Mouse (Mus musculus) myocyte (in vitro differentiated cells): ENCODE measurements around the gene Usp5. TPM values are rescaled to one million over a fixed set of nuclear protein-coding genes. Genes with fewer than 3 reads are reported as not detected.
"Not testable (repeated sequence)": the region's sequence is repeated elsewhere in the genome, so short reads cannot be mapped to it uniquely, and the experiment has no call there.

Experiments
- H3K27me3 ChIP-seq: one replicate; pipeline ENCODE4 v1.6.1; 2011; ENCODE audit not compliant: control insufficient read depth, insufficient read depth, insufficient read length
- H3K36me3 ChIP-seq: one replicate; pipeline ENCODE4 v1.6.1; 2011; ENCODE audit not compliant: control insufficient read depth, insufficient read depth
- H3K4me2 ChIP-seq: one replicate; pipeline ENCODE4 v1.6.1; 2011; ENCODE audit warnings: low read depth, control low read depth
- H3K4me3 ChIP-seq: one replicate; pipeline ENCODE4 v1.5.1; 2011; ENCODE audit warnings: mild to moderate bottlenecking, control low read depth, moderate library complexity
- H3K79me2 ChIP-seq: one replicate; pipeline ENCODE4 v1.6.1; 2011; ENCODE audit not compliant: control insufficient read depth, insufficient read depth
- H3ac ChIP-seq: one replicate; pipeline ENCODE4 v1.6.1; 2011; ENCODE audit not compliant: control insufficient read depth, insufficient read length
- CEBPB ChIP-seq: IDR thresholded peaks from 2 replicates; pipeline ENCODE4 v1.6.1; 2011; ENCODE audit warnings: mild to moderate bottlenecking, moderate library complexity; ENCODE audit not compliant: poor library complexity, insufficient read depth, severe bottlenecking
- E2F4 ChIP-seq: IDR thresholded peaks from one replicate; pipeline ENCODE4 v1.6.1; 2011; ENCODE audit warnings: mild to moderate bottlenecking, control low read depth, moderate library complexity; ENCODE audit not compliant: insufficient read depth
- MAX ChIP-seq: IDR thresholded peaks from one replicate; pipeline ENCODE4 v1.6.1; 2011; ENCODE audit warnings: low read depth, mild to moderate bottlenecking, control low read depth
- MYOD1 ChIP-seq, 3 experiments: IDR thresholded peaks; one replicate each; pipeline ENCODE4 v1.6.1; 2011; ENCODE audit warnings: control low read depth in 2 of 3, low read depth in 2 of 3, mild to moderate bottlenecking in 2 of 3, moderate library complexity in 1 of 3; ENCODE audit not compliant: insufficient read length in 2 of 3, control insufficient read depth in 1 of 3
- MYOG ChIP-seq, 3 experiments: IDR thresholded peaks; one replicate each; pipeline ENCODE4 v1.6.1; 2011; ENCODE audit warnings: control low read depth in 2 of 3, low read depth in 2 of 3, mild to moderate bottlenecking in 2 of 3; ENCODE audit not compliant: insufficient read length in 2 of 3, control insufficient read depth in 1 of 3, insufficient read depth in 1 of 3
- POLR2A ChIP-seq: IDR thresholded peaks from one replicate; pipeline ENCODE4 v1.6.1; 2011; ENCODE audit warnings: low read depth, mild to moderate bottlenecking, control low read depth, moderate library complexity; ENCODE audit not compliant: insufficient read length
- POLR2AphosphoS2 ChIP-seq: IDR thresholded peaks from one replicate; pipeline ENCODE4 v1.6.1; 2011; ENCODE audit warnings: low read depth, control low read depth; ENCODE audit not compliant: insufficient read length
- REST ChIP-seq: IDR thresholded peaks from one replicate; pipeline ENCODE4 v1.6.1; 2011; ENCODE audit warnings: mild to moderate bottlenecking, control low read depth, moderate library complexity; ENCODE audit not compliant: insufficient read depth, insufficient read length
- SRF ChIP-seq: IDR thresholded peaks from one replicate; pipeline ENCODE4 v1.6.1; 2011; ENCODE audit warnings: low read depth; ENCODE audit not compliant: control insufficient read depth, insufficient read length
- TCF12 ChIP-seq: IDR thresholded peaks from one replicate; pipeline ENCODE4 v1.6.1; 2011; ENCODE audit warnings: mild to moderate bottlenecking, control low read depth; ENCODE audit not compliant: poor library complexity, insufficient read depth, severe bottlenecking
- TCF3 ChIP-seq: IDR thresholded peaks from one replicate; pipeline ENCODE4 v1.6.1; 2011; ENCODE audit warnings: low read depth, control low read depth; ENCODE audit not compliant: insufficient read length
- USF1 ChIP-seq: IDR thresholded peaks from one replicate; pipeline ENCODE4 v1.6.1; 2011; ENCODE audit warnings: low read depth, mild to moderate bottlenecking, control low read depth, moderate library complexity
- polyA plus RNA-seq: library from polyadenylated mRNA; unstranded; fragments of >200 nt; fragmentation: generic; extraction: Trizol; gene quantifications from one replicate; pipeline ENCODE4 v1.2.1, GENCODE M21; 2012; ENCODE audit warnings: missing spikeins

The Usp5 gene
- polyA plus RNA-seq, 1 experiment, result 123 TPM

- TF ChIP-seq USF1 (no peak), MAX (no peak), MYOD1 (IDR thresholded peaks at IDR 0.05; ENCODE audit: control insufficient read depth in 1 of 3, insufficient read length in 2 of 3, low read depth in 2 of 3) (no peak), TCF12 (no peak), E2F4 (no peak), CEBPB (no peak), MYOG (IDR thresholded peaks at IDR 0.05; ENCODE audit: control insufficient read depth in 1 of 3, insufficient read depth in 1 of 3, insufficient read length in 2 of 3, low read depth in 2 of 3) (no peak), POLR2AphosphoS2 (no peak), SRF (no peak), REST (no peak), TCF3 (no peak), POLR2A (no peak)
- Histone ChIP-seq H3K27me3 (no peaks in the 10 kb centered on the region), H3K4me3 (peak overlapping the region; percentile 9), H3K79me2 (no peaks in the 10 kb centered on the region), H3K36me3 (no peaks in the 10 kb centered on the region), H3ac (no peak overlapping the region), H3K4me2 (peak overlapping the region; percentile 92)
Measured at GRCm38 (mm10) chr6:124804341-124804740, 24.9 kb downstream of the Usp5 start.

- H3K4me3 ChIP-seq, H3K36me3 ChIP-seq, H3ac ChIP-seq, H3K79me2 ChIP-seq, H3K4me2 ChIP-seq, H3K27me3 ChIP-seq: not testable (repeated sequence)
Measured at GRCm38 (mm10) chr6:124803691-124804090, 25.6 kb downstream of the Usp5 start.

- Histone ChIP-seq H3K4me2 (no peak overlapping the region), H3K36me3 (no peaks in the 10 kb centered on the region), H3K27me3 (no peaks in the 10 kb centered on the region), H3K79me2 (no peaks in the 10 kb centered on the region), H3ac (no peak overlapping the region), H3K4me3 (no peak overlapping the region)
- TF ChIP-seq MAX, result no peak
- no peak for TF ChIP-seq MYOD1 (IDR thresholded peaks at IDR 0.05; ENCODE audit: control insufficient read depth in 1 of 3, insufficient read length in 2 of 3, low read depth in 2 of 3)
- TF ChIP-seq POLR2A, result no peak
- no peak for TF ChIP-seq SRF
- no peak for TF ChIP-seq CEBPB
- no peak for TF ChIP-seq E2F4
- no peak for TF ChIP-seq TCF3
- no peak for TF ChIP-seq USF1
- TF ChIP-seq POLR2AphosphoS2, result no peak
- no peak for TF ChIP-seq MYOG (IDR thresholded peaks at IDR 0.05; ENCODE audit: control insufficient read depth in 1 of 3, insufficient read depth in 1 of 3, insufficient read length in 2 of 3, low read depth in 2 of 3)
- TF ChIP-seq TCF12, result no peak
- TF ChIP-seq REST, result no peak
Measured at GRCm38 (mm10) chr6:124803061-124803460, 26.2 kb downstream of the Usp5 start.

- H3ac ChIP-seq, H3K4me2 ChIP-seq, H3K79me2 ChIP-seq, H3K27me3 ChIP-seq, H3K4me3 ChIP-seq, H3K36me3 ChIP-seq: not testable (repeated sequence)
Measured at GRCm38 (mm10) chr6:124802400-124802799, 26.9 kb downstream of the Usp5 start.

GRCm38 (mm10) chr6:124796200-124796599 is 33.1 kb downstream of the Usp5 start:
- Histone ChIP-seq H3K27me3 (no peaks in the 10 kb centered on the region), H3K4me2 (peak overlapping the region; percentile 12), H3ac (no peak overlapping the region), H3K79me2 (no peaks in the 10 kb centered on the region), H3K36me3 (no peaks in the 10 kb centered on the region), H3K4me3 (no peak overlapping the region)
- TF ChIP-seq REST (no peak), TCF3 (no peak), MYOG (IDR thresholded peaks at IDR 0.05; ENCODE audit: control insufficient read depth in 1 of 3, insufficient read depth in 1 of 3, insufficient read length in 2 of 3, low read depth in 2 of 3) (no peak), USF1 (no peak), CEBPB (0 out of 2 replicates have a peak, but pooled peaks have one; percentile 54), MAX (no peak)

GRCm38 (mm10) chr6:124795781-124796180 is 33.5 kb downstream of the Usp5 start:
- no peak overlapping the region for H3K4me3 ChIP-seq
- H3K27me3 ChIP-seq, result no peaks in the 10 kb centered on the region
- peak overlapping the region; percentile 12 for H3K4me2 ChIP-seq
- H3K79me2 ChIP-seq, result no peaks in the 10 kb centered on the region
- TF ChIP-seq TCF12 (no peak), SRF (no peak), E2F4 (no peak), MYOG (IDR thresholded peaks at IDR 0.05; ENCODE audit: control insufficient read depth in 1 of 3, insufficient read depth in 1 of 3, insufficient read length in 2 of 3, low read depth in 2 of 3) (no peak), MAX (no peak), POLR2AphosphoS2 (no peak), REST (no peak), POLR2A (no peak), MYOD1 (IDR thresholded peaks at IDR 0.05; ENCODE audit: control insufficient read depth in 1 of 3, insufficient read length in 2 of 3, low read depth in 2 of 3) (no peak), TCF3 (no peak), USF1 (no peak)
- H3ac ChIP-seq, result no peak overlapping the region
- H3K36me3 ChIP-seq, result no peaks in the 10 kb centered on the region
